Mouse (Mus musculus) embryonic fibroblast, embryonic 13.5 days (primary cell): Measurements from ENCODE around the gene Muc20. TPM values are rescaled to one million over a fixed set of nuclear protein-coding genes. Genes with fewer than 3 reads are reported as not detected.

Experiments used
- H3K27ac ChIP-seq: 2 replicates; pipeline ENCODE4 v1.5.1; 2012; ENCODE audit warnings: low read length, control low read depth, inconsistent platforms; ENCODE audit not compliant: insufficient read depth
- H3K4me1 ChIP-seq: 2 replicates; pipeline ENCODE4 v1.6.1; 2011; ENCODE audit warnings: low read length; ENCODE audit not compliant: control insufficient read depth, insufficient read depth
- H3K4me3 ChIP-seq: 2 replicates; pipeline ENCODE4 v1.5.1; 2011; ENCODE audit warnings: mild to moderate bottlenecking, control low read depth, low read length; ENCODE audit not compliant: insufficient read depth
- CTCF ChIP-seq: IDR thresholded peaks from 2 replicates; pipeline ENCODE4 v1.5.1; 2011; ENCODE audit warnings: mild to moderate bottlenecking, control low read depth, low read length, moderate library complexity, borderline replicate concordance; ENCODE audit not compliant: insufficient read depth
- POLR2A ChIP-seq: IDR thresholded peaks from 2 replicates; pipeline ENCODE4 v1.6.1; 2011; ENCODE audit warnings: low read depth, mild to moderate bottlenecking, control low read depth, low read length, moderate library complexity
- polyA plus RNA-seq: library from polyadenylated mRNA; stranded (reverse); fragments of >200 nt; gene quantifications from 2 replicates; pipeline ENCODE4 v1.2.4, GENCODE M21; 2011; ENCODE audit warnings: low read depth; ENCODE audit not compliant: missing spikeins, insufficient read length

The Muc20 gene
- polyA plus RNA-seq: not detected in 2 replicates

DNA sequence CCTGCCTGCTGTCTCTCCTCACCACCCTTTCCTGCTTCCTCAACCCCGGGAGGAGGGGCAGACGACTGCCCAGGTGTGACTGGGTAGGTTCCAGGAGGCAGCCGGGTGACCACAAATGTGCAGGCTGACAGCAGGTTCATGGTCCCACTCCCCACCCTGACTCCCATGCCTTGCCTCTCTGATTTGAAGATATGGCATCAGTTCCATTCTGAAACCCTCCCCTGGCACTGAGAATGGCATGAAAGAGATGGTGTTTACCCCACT is at the start of gene Muc20:
Muc20 (minus strand) TSS at position 10 of the 264 bp plus-strand sequence.
- no peak within 1 kb of the TSS for H3K4me3 ChIP-seq
- TF ChIP-seq POLR2A (no peak), CTCF (no peak)
- no peak within 1 kb of the TSS for H3K27ac ChIP-seq
- H3K4me1 ChIP-seq: no peaks in the 10 kb centered on the region; the same call in 1 of the 2 replicates

DNA sequence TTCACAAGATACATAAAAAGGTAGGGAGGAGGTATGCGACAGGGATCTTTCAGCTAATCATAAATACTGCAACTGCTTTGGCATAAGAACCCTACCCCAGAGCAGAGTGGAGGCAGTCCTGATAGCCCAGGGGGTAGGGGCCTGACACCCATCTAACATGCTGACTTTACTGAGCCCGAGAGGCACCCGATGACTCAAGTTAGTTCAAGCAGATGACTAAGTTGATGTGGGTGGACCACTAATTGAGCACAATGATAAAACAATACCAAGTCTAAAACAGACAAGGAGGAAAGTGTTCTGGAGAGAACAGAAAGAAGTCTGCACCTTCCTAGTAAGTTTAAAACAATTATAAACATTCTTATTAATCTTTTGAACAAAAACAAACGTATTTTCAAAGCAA is 34.3 kb upstream of the Muc20 start:
- H3K4me3 ChIP-seq: no peak overlapping the region
- peaks cover 4% of the 10 kb centered on the region; the same call in 1 of the 2 replicates for H3K4me1 ChIP-seq
- TF ChIP-seq POLR2A: no peak
- no peak for TF ChIP-seq CTCF
- H3K27ac ChIP-seq: no peak overlapping the region

- H3K27ac ChIP-seq: no peak overlapping the region
- TF ChIP-seq CTCF (no peak), POLR2A (no peak)
- H3K4me1 ChIP-seq: peaks cover 4% of the 10 kb centered on the region; the same call in 1 of the 2 replicates
- H3K4me3 ChIP-seq: no peak overlapping the region
Observed at GRCm38 (mm10) chr16:32829104-32829503, 31.9 kb upstream of the Muc20 start.

- TF ChIP-seq CTCF: no peak
- TF ChIP-seq POLR2A: no peak
- H3K27ac ChIP-seq: no peak overlapping the region
- peaks cover 4% of the 10 kb centered on the region for H3K4me1 ChIP-seq
Observed at GRCm38 (mm10) chr16:32826521-32826920, 29.3 kb upstream of the Muc20 start.

GRCm38 (mm10) chr16:32825380-32825779 is 28.1 kb upstream of the Muc20 start:
- TF ChIP-seq CTCF (no peak), POLR2A (no peak)
- no peak overlapping the region for H3K27ac ChIP-seq

More at GRCm38 (mm10) chr16:32826521-32826920, 29.3 kb upstream of the Muc20 start:
- no peak overlapping the region for H3K4me3 ChIP-seq

GRCm38 (mm10) chr16:32824061-32824460 is 26.8 kb upstream of the Muc20 start:
- H3K4me1 ChIP-seq: peaks cover 4% of the 10 kb centered on the region
- H3K4me3 ChIP-seq: no peak overlapping the region
- no peak overlapping the region for H3K27ac ChIP-seq
- TF ChIP-seq POLR2A (no peak), CTCF (no peak)

More at GRCm38 (mm10) chr16:32825380-32825779, 28.1 kb upstream of the Muc20 start:
- Histone ChIP-seq H3K4me3 (no peak overlapping the region), H3K4me1 (peaks cover 4% of the 10 kb centered on the region)

GRCm38 (mm10) chr16:32823487-32823886 is 26.3 kb upstream of the Muc20 start:
- Histone ChIP-seq H3K27ac (no peak overlapping the region), H3K4me3 (no peak overlapping the region), H3K4me1 (peaks cover 7% of the 10 kb centered on the region)
- TF ChIP-seq POLR2A (no peak), CTCF (no peak)

DNA sequence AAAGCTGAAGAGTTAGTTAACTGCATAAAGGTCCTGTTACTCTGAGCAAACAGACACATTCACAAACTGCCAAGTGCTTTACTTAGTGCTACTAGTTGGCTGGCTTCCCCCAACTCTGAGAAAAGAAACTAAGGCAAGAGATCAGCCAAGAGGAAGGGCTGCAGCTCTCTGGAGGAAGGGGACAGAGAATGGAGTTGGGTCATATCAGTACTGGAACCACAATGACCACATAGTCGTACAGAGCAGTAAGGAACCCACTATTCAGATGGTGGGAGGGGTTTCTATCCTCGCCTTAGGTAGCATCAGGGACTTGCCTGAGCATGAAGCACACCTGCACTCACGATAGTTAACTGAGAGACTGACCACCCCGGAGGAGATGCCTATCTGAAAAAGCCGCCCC is 25.6 kb upstream of the Muc20 start:
- Histone ChIP-seq H3K4me3 (no peak overlapping the region), H3K27ac (no peak overlapping the region), H3K4me1 (peaks cover 7% of the 10 kb centered on the region)
- TF ChIP-seq CTCF (no peak), POLR2A (no peak)

- no peak for TF ChIP-seq POLR2A
- TF ChIP-seq CTCF: no peak
- no peak overlapping the region for H3K4me3 ChIP-seq
- peak overlapping the region; percentile 15; the same call in 1 of the 2 replicates for H3K27ac ChIP-seq
- H3K4me1 ChIP-seq: peaks cover 7% of the 10 kb centered on the region
Observed at GRCm38 (mm10) chr16:32822450-32822827, 25.2 kb upstream of the Muc20 start.

DNA sequence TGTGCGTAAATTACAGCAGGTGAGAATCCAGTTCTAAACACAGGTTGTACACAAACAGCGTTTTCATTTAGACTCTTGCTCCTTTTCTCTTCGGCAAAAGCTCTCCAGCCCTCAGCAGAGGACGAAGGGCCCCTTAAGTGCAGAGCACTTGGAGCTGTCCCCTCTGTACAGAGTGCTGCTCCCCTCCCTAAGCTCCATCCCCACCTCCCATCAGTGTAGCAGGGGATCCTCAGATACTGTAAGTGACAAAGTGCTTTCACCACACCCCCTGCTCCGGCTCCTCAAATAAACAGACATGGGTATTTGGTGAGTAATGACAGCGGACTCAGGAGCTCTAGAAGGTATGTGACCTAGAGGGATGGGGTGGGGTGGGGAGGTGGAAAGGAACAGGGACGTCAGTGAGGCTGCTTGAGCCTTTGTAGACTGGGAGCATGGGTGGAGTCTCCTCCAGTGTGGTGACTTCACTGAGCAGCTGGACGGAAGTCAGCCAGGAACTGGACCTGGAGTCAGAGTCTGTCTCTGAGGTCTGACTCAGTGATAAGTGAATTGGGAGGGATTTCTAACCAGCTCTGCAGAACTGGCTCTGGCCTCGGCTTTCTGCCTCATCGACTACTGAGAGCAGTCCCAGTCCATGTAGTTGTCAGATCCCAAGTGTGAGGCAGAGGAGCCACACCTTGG is 24.7 kb upstream of the Muc20 start:
- Histone ChIP-seq H3K4me3 (no peak overlapping the region), H3K4me1 (peaks cover 7% of the 10 kb centered on the region), H3K27ac (peak overlapping the region; percentile 15; the same call in 1 of the 2 replicates)
- TF ChIP-seq POLR2A (no peak), CTCF (no peak)

GRCm38 (mm10) chr16:32818441-32818840 is 21.2 kb upstream of the Muc20 start:
- no peak overlapping the region for H3K27ac ChIP-seq
- TF ChIP-seq POLR2A (no peak), CTCF (no peak)
- H3K4me3 ChIP-seq: no peak overlapping the region
- peaks cover 7% of the 10 kb centered on the region for H3K4me1 ChIP-seq
